Mouse (Mus musculus) midbrain, embryonic 11.5 days (tissue): ENCODE measurements around the gene Tiam2. TPM values are rescaled to one million over a fixed set of nuclear protein-coding genes. Genes with fewer than 3 reads are reported as not detected.

Experiments used
- ATAC-seq: fragments of 200-750 bp; cut with Nextera tagmentation; 2 replicates; pipeline ENCODE4 v1.8.0; 2017; ENCODE audit warnings: moderate TSS enrichment, moderate library complexity; ENCODE audit not compliant: low FRiP score
- DNase-seq: peaks from one replicate; pipeline ENCODE4 v3.0.0; 2015; ENCODE audit warnings: low spot score; ENCODE audit errors: missing footprints
- H3K27ac ChIP-seq: fragments of 300-500 bp; sonication (generic); 2 replicates; pipeline ENCODE4 v1.5.1; 2014; ENCODE audit warnings: low read depth, low read length
- H3K27me3 ChIP-seq: fragments of 300-500 bp; sonication (generic); 2 replicates; pipeline ENCODE4 v1.6.1; 2014; ENCODE audit warnings: mild to moderate bottlenecking, low read length, moderate library complexity, mixed read lengths; ENCODE audit not compliant: control insufficient read depth, insufficient read depth
- H3K36me3 ChIP-seq: fragments of 300-500 bp; sonication (generic); 2 replicates; pipeline ENCODE4 v1.6.1; 2014; ENCODE audit warnings: mild to moderate bottlenecking, low read length, moderate library complexity, mixed read lengths; ENCODE audit not compliant: control insufficient read depth, insufficient read depth
- H3K4me1 ChIP-seq: fragments of 300-500 bp; sonication (generic); 2 replicates; pipeline ENCODE4 v1.6.1; 2014; ENCODE audit warnings: low read length; ENCODE audit not compliant: control insufficient read depth, insufficient read depth
- H3K4me2 ChIP-seq: fragments of 300-500 bp; sonication (generic); 2 replicates; pipeline ENCODE4 v1.6.1; 2014; ENCODE audit warnings: mild to moderate bottlenecking, moderate library complexity
- H3K4me3 ChIP-seq: fragments of 300-500 bp; sonication (generic); 2 replicates; pipeline ENCODE4 v1.5.1; 2014; ENCODE audit warnings: low read depth, low read length
- H3K9ac ChIP-seq: fragments of 300-500 bp; sonication (generic); 2 replicates; pipeline ENCODE4 v1.6.1; 2014; ENCODE audit warnings: low read length
- H3K9me3 ChIP-seq: fragments of 300-500 bp; sonication (generic); 2 replicates; pipeline ENCODE4 v1.6.1; 2016; ENCODE audit warnings: low read length; ENCODE audit not compliant: control insufficient read depth
- WGBS: fragments of 180-500 bp; shearing (Covaris S2); extraction: QIAGEN DNeasy Blood & Tissue Kit; methylation state at CpG from one replicate; pipeline ENCODE4 v1.1.7; 2014; 5-methylcytosine and 5-hydroxymethylcytosine counted together
- polyA plus RNA-seq: library from polyadenylated mRNA; unstranded; fragments of >200 nt; fragmentation: Nextera tagmentation; extraction: Ambion mirVana; gene quantifications from 2 replicates; pipeline ENCODE4 v1.2.1, GENCODE M21; 2014

Tiam2 gene
- polyA plus RNA-seq, 1 experiment from 2014 or later = 2.5 TPM

- Histone ChIP-seq H3K9ac (no peak overlapping the region), H3K27ac (no peak overlapping the region), H3K36me3 (no peaks in the 10 kb centered on the region), H3K4me3 (no peak overlapping the region), H3K4me1 (no peaks in the 10 kb centered on the region), H3K27me3 (no peaks in the 10 kb centered on the region), H3K9me3 (no peaks in the 10 kb centered on the region), H3K4me2 (no peak overlapping the region)
- 86% methylated on average over 12 of the region's 12 CpGs for WGBS
- DNase-seq = peak; percentile 56
- ATAC-seq = no peak
Observed at GRCm38 (mm10) chr17:3396881-3397281, 70.5 kb downstream of the Tiam2 start.

- Histone ChIP-seq H3K4me1 (no peaks in the 10 kb centered on the region), H3K27ac (no peak overlapping the region), H3K27me3 (no peaks in the 10 kb centered on the region), H3K9ac (no peak overlapping the region), H3K9me3 (no peaks in the 10 kb centered on the region), H3K4me2 (no peak overlapping the region), H3K4me3 (no peak overlapping the region), H3K36me3 (no peaks in the 10 kb centered on the region)
- 76% methylated on average over 5 of the region's 5 CpGs for WGBS
- peak; percentile 75 for DNase-seq
- no peak for ATAC-seq
Observed at GRCm38 (mm10) chr17:3397836-3398235, 71.5 kb downstream of the Tiam2 start.

- 85% methylated on average over 9 of the region's 9 CpGs for WGBS
Observed at GRCm38 (mm10) chr17:3405350-3406073, 79.1 kb downstream of the Tiam2 start.

GRCm38 (mm10) chr17:3407051-3407450, 80.7 kb downstream of the Tiam2 start:
- 0% methylated on average over 1 of the region's 1 CpGs for WGBS
- Histone ChIP-seq H3K27me3 (no peaks in the 10 kb centered on the region), H3K4me1 (peaks cover 5% of the 10 kb centered on the region; the same call in 1 of the 2 replicates), H3K9ac (no peak overlapping the region), H3K4me2 (no peak overlapping the region), H3K4me3 (no peak overlapping the region), H3K9me3 (no peaks in the 10 kb centered on the region), H3K27ac (no peak overlapping the region), H3K36me3 (no peaks in the 10 kb centered on the region)
- ATAC-seq (peak; percentile 22; the same call in 1 of the 2 replicates), DNase-seq (no peak)

More at GRCm38 (mm10) chr17:3405350-3406073, 79.1 kb downstream of the Tiam2 start:
- no peak overlapping the region for H3K4me2 ChIP-seq
- H3K27me3 ChIP-seq = no peaks in the 10 kb centered on the region
- no peak overlapping the region for H3K27ac ChIP-seq
- no peaks in the 10 kb centered on the region for H3K36me3 ChIP-seq
- no peak overlapping the region for H3K4me3 ChIP-seq
- ATAC-seq (no peak), DNase-seq (no peak)
- H3K9me3 ChIP-seq = no peaks in the 10 kb centered on the region
- no peak overlapping the region for H3K9ac ChIP-seq
- peaks cover 5% of the 10 kb centered on the region; the same call in 1 of the 2 replicates for H3K4me1 ChIP-seq

- 88% methylated on average over 2 of the region's 2 CpGs for WGBS
- Histone ChIP-seq H3K4me2 (no peak overlapping the region), H3K9me3 (no peaks in the 10 kb centered on the region), H3K36me3 (no peaks in the 10 kb centered on the region), H3K27ac (no peak overlapping the region), H3K4me3 (no peak overlapping the region), H3K27me3 (peaks cover 5% of the 10 kb centered on the region), H3K4me1 (peaks cover 5% of the 10 kb centered on the region; the same call in 1 of the 2 replicates), H3K9ac (no peak overlapping the region)
- ATAC-seq = no peak
- no peak for DNase-seq
Observed at GRCm38 (mm10) chr17:3410307-3410706, 83.9 kb downstream of the Tiam2 start.

GRCm38 (mm10) chr17:3412771-3413170, 86.4 kb downstream of the Tiam2 start:
- H3K27ac ChIP-seq = no peak overlapping the region
- H3K4me2 ChIP-seq = no peak overlapping the region
- H3K27me3 ChIP-seq = peaks cover 5% of the 10 kb centered on the region
- ATAC-seq (no peak), DNase-seq (no peak)
- no peak overlapping the region for H3K4me3 ChIP-seq
- no peaks in the 10 kb centered on the region for H3K36me3 ChIP-seq
- H3K9ac ChIP-seq = no peak overlapping the region
- H3K9me3 ChIP-seq = no peaks in the 10 kb centered on the region
- no peaks in the 10 kb centered on the region for H3K4me1 ChIP-seq
- WGBS = 85% methylated on average over 4 of the region's 4 CpGs

- H3K4me1 ChIP-seq = no peaks in the 10 kb centered on the region
- peaks cover 5% of the 10 kb centered on the region for H3K27me3 ChIP-seq
- H3K4me3 ChIP-seq = no peak overlapping the region
- ATAC-seq = no peak
- H3K4me2 ChIP-seq = no peak overlapping the region
- DNase-seq = no peak
- H3K9ac ChIP-seq = no peak overlapping the region
- WGBS = 95% methylated on average over 3 of the region's 3 CpGs
- no peaks in the 10 kb centered on the region for H3K9me3 ChIP-seq
- H3K36me3 ChIP-seq = no peaks in the 10 kb centered on the region
- H3K27ac ChIP-seq = no peak overlapping the region
Observed at GRCm38 (mm10) chr17:3415580-3415979, 89.2 kb downstream of the Tiam2 start.

GRCm38 (mm10) chr17:3416401-3416800, 90.0 kb downstream of the Tiam2 start:
- ATAC-seq = no peak

GRCm38 (mm10) chr17:3419368-3419928, 93.1 kb downstream of the Tiam2 start:
- Histone ChIP-seq H3K27ac (no peak overlapping the region), H3K9me3 (no peaks in the 10 kb centered on the region), H3K4me2 (no peak overlapping the region), H3K4me1 (no peaks in the 10 kb centered on the region), H3K27me3 (peaks cover 3% of the 10 kb centered on the region), H3K36me3 (no peaks in the 10 kb centered on the region), H3K9ac (no peak overlapping the region), H3K4me3 (no peak overlapping the region)
- no peak for DNase-seq
- no peak for ATAC-seq
- WGBS = 78% methylated on average over 10 of the region's 10 CpGs

More at GRCm38 (mm10) chr17:3416401-3416800, 90.0 kb downstream of the Tiam2 start:
- Histone ChIP-seq H3K4me1 (no peaks in the 10 kb centered on the region), H3K9ac (no peak overlapping the region), H3K27me3 (peaks cover 5% of the 10 kb centered on the region), H3K9me3 (no peaks in the 10 kb centered on the region), H3K4me2 (no peak overlapping the region), H3K36me3 (no peaks in the 10 kb centered on the region), H3K27ac (no peak overlapping the region), H3K4me3 (no peak overlapping the region)
- no peak for DNase-seq
- WGBS = 77% methylated on average over 3 of the region's 3 CpGs
